Mouse (Mus musculus) heart, embryonic 15.5 days (tissue): ENCODE results near the gene Krt87. TPM values are rescaled to one million over a fixed set of nuclear protein-coding genes. Genes with fewer than 3 reads are reported as not detected.

ENCODE experiments used
- ATAC-seq: fragments of 200-750 bp; cut with Nextera tagmentation; replicated peaks from 2 replicates; pipeline ENCODE4 v1.8.0; 2017; ENCODE audit warnings: low read depth, moderate TSS enrichment; ENCODE audit not compliant: insufficient number of reproducible peaks, insufficient read depth, low FRiP score
- H3K27ac ChIP-seq: fragments of 300-500 bp; sonication (generic); 2 replicates; pipeline ENCODE4 v1.5.1; 2015; ENCODE audit warnings: mild to moderate bottlenecking, inconsistent platforms
- H3K27me3 ChIP-seq: fragments of 300-500 bp; sonication (generic); 2 replicates; pipeline ENCODE4 v1.6.1; 2015; ENCODE audit warnings: inconsistent platforms
- H3K36me3 ChIP-seq: fragments of 300-500 bp; sonication (generic); 2 replicates; pipeline ENCODE4 v1.6.1; 2015; ENCODE audit warnings: mild to moderate bottlenecking, inconsistent platforms
- H3K4me1 ChIP-seq: fragments of 300-500 bp; sonication (generic); replicated peaks from 2 replicates; pipeline ENCODE4 v1.6.1; 2015; ENCODE audit warnings: inconsistent platforms
- H3K4me2 ChIP-seq: fragments of 300-500 bp; sonication (generic); 2 replicates; pipeline ENCODE4 v1.6.1; 2015; ENCODE audit warnings: inconsistent platforms, mild to moderate bottlenecking, moderate library complexity
- H3K4me3 ChIP-seq: fragments of 300-500 bp; sonication (generic); 2 replicates; pipeline ENCODE4 v1.5.1; 2015; ENCODE audit warnings: mild to moderate bottlenecking, inconsistent platforms
- H3K9ac ChIP-seq: fragments of 300-500 bp; sonication (generic); 2 replicates; pipeline ENCODE4 v1.6.1; 2015; ENCODE audit warnings: mild to moderate bottlenecking, inconsistent platforms
- H3K9me3 ChIP-seq: fragments of 300-500 bp; sonication (generic); replicated peaks from 2 replicates; pipeline ENCODE4 v1.6.1; 2016; ENCODE audit warnings: inconsistent platforms
- WGBS: fragments of 180-500 bp; shearing (Covaris S2); methylation state at CpG from one replicate; pipeline ENCODE4 v1.1.7; 2015; ENCODE audit warnings: mixed read lengths; 5-methylcytosine and 5-hydroxymethylcytosine counted together
- polyA plus RNA-seq: library from polyadenylated mRNA; unstranded; fragments of >200 nt; fragmentation: Nextera tagmentation; extraction: Ambion mirVana; gene quantifications from 2 replicates; pipeline ENCODE4 v1.2.1, GENCODE M21; 2015

Gene Krt87
- polyA plus RNA-seq, 1 experiment from 2014 or later: not detected

DNA sequence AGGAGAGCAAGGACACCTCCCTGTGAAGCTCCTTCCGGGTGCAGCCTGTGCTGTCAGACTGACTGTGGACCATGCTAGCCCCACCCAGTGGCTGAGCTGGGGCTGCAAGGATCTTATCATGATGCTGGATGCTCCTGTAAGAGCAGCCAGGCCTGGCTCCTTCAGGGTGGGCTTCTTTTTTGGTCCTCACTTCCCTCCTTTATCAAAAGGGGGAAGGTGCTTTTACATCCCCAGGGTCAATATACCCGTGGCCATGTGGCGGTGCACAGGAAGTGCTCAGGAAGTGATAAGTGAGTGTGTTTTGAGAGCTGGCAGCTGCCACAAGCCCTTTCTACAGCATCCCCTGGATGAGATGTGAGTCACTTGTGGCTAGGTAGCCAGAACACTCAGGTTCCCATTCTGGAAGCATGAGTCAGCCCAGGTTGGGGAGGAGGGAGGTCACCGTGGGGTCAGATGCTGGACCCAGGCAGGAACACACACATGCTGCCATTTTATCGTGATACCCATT lies 50.5 kb downstream of the Krt87 start:
- Histone ChIP-seq H3K27me3 (no peaks in the 10 kb centered on the region), H3K4me1 (peaks cover 26% of the 10 kb centered on the region), H3K9ac (no peak overlapping the region), H3K9me3 (no peaks in the 10 kb centered on the region), H3K4me2 (no peak overlapping the region), H3K4me3 (no peak overlapping the region), H3K36me3 (no peaks in the 10 kb centered on the region), H3K27ac (no peak overlapping the region)
- 0 out of 2 replicates have a peak, but pooled peaks have one; percentile 41 for ATAC-seq
- 21% methylated on average over 5 of the region's 5 CpGs for WGBS

DNA sequence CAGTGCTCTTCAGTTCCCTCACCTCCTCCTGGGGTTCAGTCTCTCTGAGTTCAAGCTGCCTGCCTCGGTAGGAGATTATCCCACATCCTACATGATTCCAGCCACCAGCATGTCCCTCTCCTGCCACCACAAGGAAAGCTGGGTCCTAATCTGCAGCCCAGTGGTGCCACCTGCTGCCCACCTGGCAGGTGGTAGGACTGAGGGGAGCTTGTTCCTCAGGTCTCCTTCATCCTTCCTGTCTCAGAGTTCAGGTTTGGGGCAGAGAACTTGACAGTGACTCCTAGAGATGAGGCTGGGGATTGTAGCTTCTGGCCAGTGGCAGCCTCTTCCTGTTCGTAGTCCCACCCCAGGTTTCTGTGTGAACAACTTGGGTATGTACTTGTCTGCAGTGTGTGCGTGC lies 51.4 kb downstream of the Krt87 start:
- Histone ChIP-seq H3K9me3 (no peaks in the 10 kb centered on the region), H3K27me3 (no peaks in the 10 kb centered on the region), H3K27ac (no peak overlapping the region), H3K9ac (no peak overlapping the region), H3K4me3 (no peak overlapping the region), H3K4me1 (peaks cover 35% of the 10 kb centered on the region), H3K36me3 (no peaks in the 10 kb centered on the region), H3K4me2 (no peak overlapping the region)
- 56% methylated on average over 3 of the region's 3 CpGs for WGBS
- no peak for ATAC-seq

DNA sequence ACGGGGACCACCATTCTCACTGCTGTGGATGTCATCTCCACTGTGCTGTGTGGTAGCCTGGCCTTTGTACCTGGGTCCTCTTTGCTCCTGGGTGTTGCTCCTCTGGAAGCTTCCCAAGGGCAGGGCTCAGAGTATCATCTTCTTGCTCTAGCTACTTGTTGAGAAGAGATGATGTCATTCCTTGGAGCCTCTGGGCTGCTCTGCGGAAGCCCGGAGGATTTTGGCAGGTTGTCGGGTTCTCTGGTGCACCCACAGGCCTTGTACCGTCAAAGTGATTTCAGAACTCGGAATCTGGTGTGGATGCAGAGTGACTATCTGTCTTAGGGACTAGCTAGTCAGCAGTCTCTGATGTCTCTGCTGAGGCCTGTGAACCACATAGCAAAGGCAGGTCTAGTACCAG lies 53.5 kb downstream of the Krt87 start:
- WGBS: 72% methylated on average over 6 of the region's 6 CpGs
- peaks cover 50% of the 10 kb centered on the region for H3K4me1 ChIP-seq

DNA sequence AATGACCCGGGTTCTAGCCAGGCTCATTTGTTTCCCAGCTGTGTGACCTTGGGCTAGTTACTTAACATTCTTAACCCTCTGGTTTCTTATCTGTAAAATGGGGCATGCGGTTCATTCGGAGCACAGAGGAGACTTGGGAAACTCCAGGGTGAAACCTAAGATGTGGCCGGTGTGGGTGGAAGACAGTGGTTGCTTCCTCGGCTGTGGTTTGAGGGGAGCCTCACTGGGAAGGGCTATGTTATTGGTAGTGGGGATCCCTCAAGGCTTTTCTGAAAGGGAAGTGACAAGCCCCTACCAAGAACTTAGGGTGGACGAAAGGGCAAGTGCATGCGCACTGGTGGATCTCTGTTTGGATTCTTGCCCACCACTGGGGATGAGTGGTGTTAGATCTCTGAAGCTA lies 54.0 kb downstream of the Krt87 start:
- no peaks in the 10 kb centered on the region for H3K9me3 ChIP-seq
- no peak overlapping the region for H3K4me3 ChIP-seq
- 67% methylated on average over 7 of the region's 7 CpGs for WGBS
- H3K4me2 ChIP-seq: no peak overlapping the region
- no peaks in the 10 kb centered on the region for H3K36me3 ChIP-seq
- peaks cover 50% of the 10 kb centered on the region for H3K4me1 ChIP-seq
- no peak overlapping the region for H3K9ac ChIP-seq
- H3K27ac ChIP-seq: no peak overlapping the region
- H3K27me3 ChIP-seq: peaks cover 4% of the 10 kb centered on the region; the same call in 1 of the 2 replicates
- no peak for ATAC-seq

More for the DNA sequence above, 53.5 kb downstream of the Krt87 start:
- no peak overlapping the region for H3K27ac ChIP-seq
- peaks cover 4% of the 10 kb centered on the region; the same call in 1 of the 2 replicates for H3K27me3 ChIP-seq
- H3K36me3 ChIP-seq: no peaks in the 10 kb centered on the region
- no peak for ATAC-seq
- H3K9ac ChIP-seq: no peak overlapping the region
- H3K9me3 ChIP-seq: no peaks in the 10 kb centered on the region
- no peak overlapping the region for H3K4me3 ChIP-seq
- H3K4me2 ChIP-seq: no peak overlapping the region

DNA sequence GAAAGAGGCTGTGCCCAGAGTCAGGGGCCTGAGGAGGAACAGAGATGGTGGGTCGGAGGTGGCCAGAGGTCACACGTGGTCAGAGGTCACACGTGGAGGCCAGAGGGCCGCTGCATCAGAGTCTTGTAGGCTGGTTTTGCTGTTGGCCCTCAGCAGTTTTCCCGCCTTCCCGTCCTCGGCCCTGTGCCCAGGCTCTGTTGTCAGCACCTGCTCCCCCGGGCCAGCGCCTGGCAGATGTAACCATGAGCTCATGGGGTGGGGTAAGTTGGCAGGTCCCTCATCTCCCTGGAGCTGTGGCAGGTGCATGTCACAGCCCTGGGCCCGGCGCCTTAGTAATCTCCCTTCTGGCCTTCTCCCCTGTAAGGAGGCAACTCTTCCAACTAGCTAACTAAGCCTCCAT lies 55.8 kb downstream of the Krt87 start:
- WGBS: 60% methylated on average over 11 of the region's 11 CpGs
- Histone ChIP-seq H3K9ac (no peak overlapping the region), H3K27ac (no peak overlapping the region), H3K4me2 (no peak overlapping the region), H3K9me3 (no peaks in the 10 kb centered on the region), H3K27me3 (peaks cover 5% of the 10 kb centered on the region; the same call in 1 of the 2 replicates), H3K36me3 (no peaks in the 10 kb centered on the region), H3K4me1 (peaks cover 41% of the 10 kb centered on the region), H3K4me3 (no peak overlapping the region)
- no peak; the same call in 1 of the 2 replicates for ATAC-seq

DNA sequence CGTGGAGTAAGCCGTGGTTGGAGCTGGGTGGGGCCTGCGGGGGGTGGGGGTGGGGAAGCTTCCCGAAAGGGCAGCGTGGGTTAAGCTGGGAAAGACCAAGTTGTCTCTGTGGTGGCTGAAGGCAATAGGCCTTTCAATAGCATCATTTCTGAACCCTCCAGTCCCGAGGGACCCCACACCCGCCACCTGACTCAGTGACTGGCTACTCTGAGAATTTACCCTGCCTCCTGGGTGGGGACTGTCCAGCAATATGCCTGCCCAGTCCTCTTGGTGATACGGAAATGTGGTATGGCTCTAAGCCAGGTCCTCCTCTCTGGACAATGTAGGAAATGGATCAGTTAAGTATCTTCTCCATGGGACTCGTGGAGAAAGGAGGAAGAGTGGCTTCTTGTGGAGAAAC lies 56.8 kb downstream of the Krt87 start:
- H3K4me1 ChIP-seq: peaks cover 49% of the 10 kb centered on the region
- peaks cover 8% of the 10 kb centered on the region; the same call in 1 of the 2 replicates for H3K27me3 ChIP-seq
- H3K9ac ChIP-seq: no peak overlapping the region
- no peak for ATAC-seq
- H3K4me3 ChIP-seq: no peak overlapping the region
- 48% methylated on average over 9 of the region's 9 CpGs for WGBS
- H3K9me3 ChIP-seq: no peaks in the 10 kb centered on the region
- H3K27ac ChIP-seq: no peak overlapping the region
- H3K36me3 ChIP-seq: no peaks in the 10 kb centered on the region
- H3K4me2 ChIP-seq: no peak overlapping the region

Other genes with a start within 250 kb of the Krt87 start
- gene Grasp, start 214.6 kb downstream of the Krt87 start, polyA plus RNA-seq: 3.3 and 5.0 TPM in 2 replicates
- gene Nr4a1, start 184.5 kb downstream of the Krt87 start, polyA plus RNA-seq: 10.6 and 12.5 TPM in 2 replicates
- 52.0 and 59.9 TPM in 2 replicates for gene Atg101, start 154.5 kb downstream of the Krt87 start, polyA plus RNA-seq
- 3.1 and 4.8 TPM in 2 replicates for gene 6030408B16Rik, start 145.6 kb downstream of the Krt87 start, polyA plus RNA-seq
- gene Krt80, start 68.6 kb downstream of the Krt87 start, polyA plus RNA-seq: 7.4 and 8.1 TPM in 2 replicates
- 17.4 and 28.2 TPM in 2 replicates for gene Krt7, start 27.8 kb downstream of the Krt87 start, polyA plus RNA-seq
- not detected in 2 replicates for gene Krt88, start 8.9 kb upstream of the Krt87 start, polyA plus RNA-seq
- gene Krt81, start 24.9 kb upstream of the Krt87 start, polyA plus RNA-seq: not detected in 2 replicates
- not detected in 2 replicates for gene Krt86, start 34.7 kb upstream of the Krt87 start, polyA plus RNA-seq
- gene Krt83, start 52.7 kb upstream of the Krt87 start, polyA plus RNA-seq: not detected in 2 replicates
- not detected in 2 replicates for gene Gm49425, start 78.5 kb upstream of the Krt87 start, polyA plus RNA-seq
- gene Krt84, start 94.0 kb upstream of the Krt87 start, polyA plus RNA-seq: not detected in 2 replicates
- not detected in 2 replicates for gene Krt82, start 111.9 kb upstream of the Krt87 start, polyA plus RNA-seq
- 0.09 TPM in 1 of 2 replicates, not detected in the other for gene Krt90, start 124.1 kb upstream of the Krt87 start, polyA plus RNA-seq
- 0.05 and 0.47 TPM in 2 replicates for gene Krt75, start 135.1 kb upstream of the Krt87 start, polyA plus RNA-seq
- gene Gm5414, start 189.4 kb upstream of the Krt87 start, polyA plus RNA-seq: not detected in 2 replicates
- gene Gm5478, start 208.6 kb upstream of the Krt87 start, polyA plus RNA-seq: not detected in 2 replicates
- gene Krt6b, start 241.5 kb upstream of the Krt87 start, polyA plus RNA-seq: not detected in 2 replicates